Mouse (Mus musculus) G1E (cell line): ENCODE results near the gene Stard3. TPM values are rescaled to one million over a fixed set of nuclear protein-coding genes. Genes with fewer than 3 reads are reported as not detected.

ENCODE experiments used
- ATAC-seq: 2 replicates; pipeline ENCODE4 v1.8.0; 2016; ENCODE audit warnings: mild to moderate bottlenecking; ENCODE audit not compliant: insufficient number of reproducible peaks, poor library complexity, low FRiP score, severe bottlenecking; ENCODE audit errors: extremely low read depth
- DNase-seq: peaks from one replicate; pipeline ENCODE4 v3.0.0; 2012; ENCODE audit warnings: low spot score
- H3K27me3 ChIP-seq: 2 replicates; pipeline ENCODE4 v1.6.1; 2012; ENCODE audit warnings: mild to moderate bottlenecking, low read length, inconsistent platforms; ENCODE audit not compliant: insufficient read depth
- H3K36me3 ChIP-seq: replicated peaks from 2 replicates; pipeline ENCODE3; 2012; ENCODE audit warnings: mild to moderate bottlenecking, inconsistent platforms
- H3K4me1 ChIP-seq: 2 replicates; pipeline ENCODE4 v1.6.1; 2012; ENCODE audit warnings: low read depth, low read length, inconsistent platforms, mixed read lengths; ENCODE audit not compliant: insufficient read depth
- H3K4me3 ChIP-seq: 2 replicates; pipeline ENCODE4 v1.5.1; 2012; ENCODE audit warnings: low read depth, mild to moderate bottlenecking, inconsistent platforms, low read length, moderate library complexity, mixed read lengths
- H3K9me3 ChIP-seq: replicated peaks from 2 replicates; pipeline ENCODE4 v1.6.1; 2012; ENCODE audit warnings: inconsistent platforms
- CTCF ChIP-seq: IDR thresholded peaks from 2 replicates; pipeline ENCODE4 v1.5.1; 2012; ENCODE audit warnings: low read depth, low read length, inconsistent platforms, mixed read lengths
- GATA1 ChIP-seq: IDR thresholded peaks from 2 replicates; pipeline ENCODE4 v1.6.1; 2012; ENCODE audit warnings: borderline replicate concordance, low read length, inconsistent platforms, mixed read lengths
- GATA2 ChIP-seq: IDR thresholded peaks from 2 replicates; pipeline ENCODE4 v1.6.1; 2012; ENCODE audit warnings: low read depth, low read length, inconsistent platforms, borderline replicate concordance
- POLR2AphosphoS5 ChIP-seq: IDR thresholded peaks from 2 replicates; pipeline ENCODE4 v1.6.1; 2012; ENCODE audit warnings: low read depth, low read length, inconsistent platforms; ENCODE audit not compliant: insufficient replicate concordance
- TAL1 ChIP-seq: conservative IDR thresholded peaks from 2 replicates; pipeline ENCODE4 v1.6.1; 2012; ENCODE audit warnings: low read depth, low read length, inconsistent platforms, mixed read lengths
- polyA plus RNA-seq: library from polyadenylated mRNA; stranded (reverse); fragments of >175 nt; gene quantifications from 2 replicates; pipeline ENCODE4 v1.2.3, GENCODE M21; 2012
- total RNA-seq, 2 experiments: library from RNA; stranded (forward) in 1 of 2; stranded (reverse) in 1 of 2; fragments of 200-1000 nt in 1 of 2; fragments of >200 nt in 1 of 2; fragmentation: Nextera tagmentation in 1 of 2; gene quantifications; 2 replicates each; pipeline ENCODE4 v1.2.3; 2014 to 2017

Stard3 gene
- total and polyA plus RNA-seq, 3 experiments = 10.9 to 22.9 (median 18.5) TPM

GRCm38 (mm10) chr11:98370588-98370987 is 12.4 kb downstream of the Stard3 start:
- no peak for ATAC-seq
- no peak for TF ChIP-seq GATA2
- no peak for TF ChIP-seq POLR2AphosphoS5
- TF ChIP-seq GATA1 = no peak
- no peak for TF ChIP-seq TAL1
- TF ChIP-seq CTCF = no peak

GRCm38 (mm10) chr11:98371556-98372240 is 13.5 kb downstream of the Stard3 start:
- TF ChIP-seq TAL1 = no peak
- no peak for TF ChIP-seq GATA1
- no peak for TF ChIP-seq CTCF
- TF ChIP-seq POLR2AphosphoS5 = no peak
- no peak for TF ChIP-seq GATA2
- no peak for DNase-seq
- Histone ChIP-seq H3K36me3 (peaks cover 87% of the 10 kb centered on the region), H3K4me1 (peaks cover 8% of the 10 kb centered on the region; the same call in 1 of the 2 replicates), H3K27me3 (no peaks in the 10 kb centered on the region), H3K9me3 (no peaks in the 10 kb centered on the region), H3K4me3 (no peak overlapping the region)
- no peak for ATAC-seq

More at GRCm38 (mm10) chr11:98370588-98370987, 12.4 kb downstream of the Stard3 start:
- Histone ChIP-seq H3K36me3 (peaks cover 87% of the 10 kb centered on the region), H3K27me3 (no peaks in the 10 kb centered on the region), H3K9me3 (no peaks in the 10 kb centered on the region), H3K4me1 (peaks cover 11% of the 10 kb centered on the region), H3K4me3 (no peak overlapping the region)
- DNase-seq = no peak

- TF ChIP-seq TAL1 (no peak), CTCF (peak; percentile 92)
- H3K4me1 ChIP-seq = peaks cover 8% of the 10 kb centered on the region; the same call in 1 of the 2 replicates
- H3K9me3 ChIP-seq = no peaks in the 10 kb centered on the region
- peak; percentile 60 for DNase-seq
- H3K27me3 ChIP-seq = no peaks in the 10 kb centered on the region
- ATAC-seq = no peak
- no peak overlapping the region for H3K4me3 ChIP-seq
- H3K36me3 ChIP-seq = peaks cover 89% of the 10 kb centered on the region
Measured at GRCm38 (mm10) chr11:98372406-98372805, 14.2 kb downstream of the Stard3 start.

DNA sequence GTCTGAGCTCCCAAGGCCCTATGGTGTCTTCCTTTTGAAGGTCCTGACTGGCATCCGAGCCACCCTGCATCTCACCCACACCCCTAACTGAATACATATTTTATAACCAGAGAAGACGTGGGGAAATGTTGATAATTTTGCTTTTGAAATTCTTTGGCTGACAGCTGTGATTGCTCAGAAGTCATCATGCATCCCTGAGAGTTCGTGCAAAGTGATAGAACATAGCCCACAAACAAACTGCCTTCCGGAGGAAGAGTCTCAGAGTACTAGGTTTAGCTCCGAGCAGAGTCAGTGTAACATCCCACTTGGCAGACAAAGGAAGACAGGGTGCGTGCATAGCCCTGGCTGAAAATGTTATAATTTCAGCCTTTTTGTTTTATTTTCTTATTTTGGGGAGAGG is 15.1 kb downstream of the Stard3 start:
- H3K36me3 ChIP-seq = peaks cover 92% of the 10 kb centered on the region
- no peaks in the 10 kb centered on the region for H3K9me3 ChIP-seq
- H3K4me1 ChIP-seq = peaks cover 8% of the 10 kb centered on the region; the same call in 1 of the 2 replicates
- no peak for ATAC-seq
- TF ChIP-seq GATA2 (no peak), POLR2AphosphoS5 (no peak), CTCF (no peak), GATA1 (no peak), TAL1 (no peak)
- no peak overlapping the region for H3K4me3 ChIP-seq
- DNase-seq = no peak
- no peaks in the 10 kb centered on the region for H3K27me3 ChIP-seq

- DNase-seq (no peak), ATAC-seq (no peak)
- H3K36me3 ChIP-seq = peaks cover 95% of the 10 kb centered on the region
- no peaks in the 10 kb centered on the region for H3K27me3 ChIP-seq
- no peaks in the 10 kb centered on the region for H3K9me3 ChIP-seq
- TF ChIP-seq POLR2AphosphoS5 (no peak), TAL1 (no peak), CTCF (no peak), GATA1 (no peak)
- H3K4me3 ChIP-seq = no peak overlapping the region
- peaks cover 8% of the 10 kb centered on the region; the same call in 1 of the 2 replicates for H3K4me1 ChIP-seq
Measured at GRCm38 (mm10) chr11:98374266-98374665, 16.1 kb downstream of the Stard3 start.

DNA sequence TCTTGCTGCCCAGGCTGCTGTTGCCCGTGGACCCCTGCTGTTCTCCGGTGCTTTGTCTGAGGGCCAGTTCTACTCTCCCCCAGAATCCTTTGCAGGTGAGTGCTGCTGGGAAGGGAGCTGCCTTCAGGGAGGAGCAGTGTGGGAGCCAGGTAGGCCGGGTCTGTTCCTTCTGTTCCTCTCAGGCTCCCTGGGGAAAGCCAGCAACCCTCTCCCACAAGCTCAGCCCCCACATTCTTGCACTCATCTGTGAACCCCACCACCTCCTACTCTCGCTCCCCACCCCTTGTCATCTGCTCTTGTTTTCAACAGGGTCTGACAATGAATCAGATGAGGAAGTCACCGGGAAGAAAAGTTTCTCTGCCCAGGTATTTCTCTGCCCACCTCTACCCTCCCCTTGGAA is 18.6 kb downstream of the Stard3 start:
- H3K4me1 ChIP-seq = peaks cover 4% of the 10 kb centered on the region; the same call in 1 of the 2 replicates
- H3K4me3 ChIP-seq = no peak overlapping the region
- no peaks in the 10 kb centered on the region for H3K27me3 ChIP-seq
- H3K9me3 ChIP-seq = no peaks in the 10 kb centered on the region
- peaks cover 95% of the 10 kb centered on the region for H3K36me3 ChIP-seq
- TF ChIP-seq POLR2AphosphoS5 (no peak), TAL1 (no peak), CTCF (no peak), GATA2 (no peak), GATA1 (no peak)
- DNase-seq = no peak
- ATAC-seq = no peak
